Mouse (Mus musculus) ZHBTc4 (cell line): Measurements from ENCODE around the gene Faap20.
A peak's percentile ranks its signal among the peaks of the same experiment; 100 is the strongest.

Experiments used
- DNase-seq: peaks from one replicate; pipeline ENCODE4 v3.0.0-alpha.2; 2011; ENCODE audit warnings: low read depth, low spot score

Gene Faap20

GRCm38 (mm10) chr4:155249648-155250351 lies at the start of gene Faap20:
Faap20 (plus strand) TSS chr4:155249802.
- DNase-seq: peak; percentile 89

GRCm38 (mm10) chr4:155200861-155201390 lies 48.7 kb upstream of the Faap20 start:
- DNase-seq: no peak

GRCm38 (mm10) chr4:155201764-155202163 lies 47.8 kb upstream of the Faap20 start:
- DNase-seq: no peak

DNA sequence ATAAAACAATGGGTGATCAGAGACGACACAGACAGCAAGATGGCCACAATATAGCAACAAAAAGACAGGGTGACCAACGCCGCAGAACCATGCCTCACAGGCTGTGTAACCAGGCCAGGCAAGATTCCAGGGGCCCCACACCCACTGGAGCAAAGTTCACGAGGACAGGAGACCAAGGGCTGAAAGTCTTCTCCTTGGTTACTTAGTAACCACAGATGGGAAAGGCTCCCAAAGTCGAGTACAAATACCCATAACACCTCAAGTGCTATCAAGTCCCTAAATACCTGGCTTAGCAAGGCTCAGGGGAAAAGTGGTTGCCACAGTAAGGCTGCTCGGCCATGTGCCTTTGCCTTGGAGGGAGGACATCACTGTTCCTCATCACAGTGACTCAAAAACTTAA lies 43.7 kb upstream of the Faap20 start:
- no peak for DNase-seq

GRCm38 (mm10) chr4:155206498-155206897 lies 43.1 kb upstream of the Faap20 start:
- DNase-seq: no peak

- no peak for DNase-seq
Measured at GRCm38 (mm10) chr4:155207841-155208240, 41.8 kb upstream of the Faap20 start.

DNA sequence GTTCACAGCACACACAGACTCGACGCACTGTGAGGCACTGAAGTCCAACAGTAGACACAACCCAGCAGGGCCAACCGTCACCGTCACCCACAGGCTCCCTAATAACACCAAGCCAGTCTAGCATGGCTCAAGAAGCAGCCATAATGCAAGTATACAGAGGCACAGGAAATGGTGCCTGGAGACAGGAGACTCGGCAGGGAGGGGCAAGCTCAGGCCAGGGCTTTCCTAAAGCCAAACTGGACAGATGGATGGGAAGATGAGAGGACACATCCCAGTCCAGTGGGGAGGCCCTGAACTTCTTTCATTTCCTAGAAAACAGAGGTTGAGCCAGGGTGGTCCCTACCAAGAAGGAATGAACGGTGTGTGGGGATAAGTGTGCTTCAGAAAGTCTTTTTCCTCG lies 41.0 kb upstream of the Faap20 start:
- DNase-seq: no peak

- DNase-seq: no peak
Measured at GRCm38 (mm10) chr4:155209079-155209478, 40.5 kb upstream of the Faap20 start.

- DNase-seq: no peak
Measured at GRCm38 (mm10) chr4:155209494-155209893, 40.1 kb upstream of the Faap20 start.

DNA sequence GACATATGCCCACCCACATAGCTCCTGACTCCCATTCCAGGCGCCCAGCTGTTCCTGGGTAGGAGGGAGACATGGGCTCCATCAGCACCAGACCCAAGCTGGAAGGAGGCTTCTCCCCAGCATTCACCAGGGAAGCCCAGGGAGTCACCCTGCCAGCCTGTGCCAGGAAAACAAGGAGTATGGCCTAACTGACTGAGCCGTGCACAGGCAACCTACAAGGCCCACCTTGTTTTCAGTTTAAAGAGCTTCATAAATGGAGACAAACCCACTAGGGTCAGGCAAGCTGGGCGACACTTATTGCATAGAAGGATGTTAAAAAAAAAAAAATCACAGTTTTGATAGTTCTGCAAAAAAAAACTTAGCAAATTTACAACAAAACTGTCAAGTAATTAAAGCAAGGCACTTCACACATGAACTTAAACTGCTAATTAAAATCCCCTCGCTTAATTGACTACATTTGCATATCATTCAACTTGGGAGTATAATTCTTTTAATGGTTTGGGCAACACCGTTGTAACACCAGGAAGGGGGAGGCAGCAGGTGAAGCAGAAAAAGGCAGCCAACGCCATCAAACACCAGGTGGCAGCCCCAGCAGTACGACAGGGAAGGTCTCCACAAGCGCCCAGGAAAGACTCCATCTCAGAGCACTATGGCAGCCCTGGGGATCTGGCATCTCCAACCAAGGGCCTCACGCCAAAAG lies 36.4 kb upstream of the Faap20 start:
- no peak for DNase-seq

GRCm38 (mm10) chr4:155213752-155214054 lies 35.9 kb upstream of the Faap20 start:
- DNase-seq: no peak

DNA sequence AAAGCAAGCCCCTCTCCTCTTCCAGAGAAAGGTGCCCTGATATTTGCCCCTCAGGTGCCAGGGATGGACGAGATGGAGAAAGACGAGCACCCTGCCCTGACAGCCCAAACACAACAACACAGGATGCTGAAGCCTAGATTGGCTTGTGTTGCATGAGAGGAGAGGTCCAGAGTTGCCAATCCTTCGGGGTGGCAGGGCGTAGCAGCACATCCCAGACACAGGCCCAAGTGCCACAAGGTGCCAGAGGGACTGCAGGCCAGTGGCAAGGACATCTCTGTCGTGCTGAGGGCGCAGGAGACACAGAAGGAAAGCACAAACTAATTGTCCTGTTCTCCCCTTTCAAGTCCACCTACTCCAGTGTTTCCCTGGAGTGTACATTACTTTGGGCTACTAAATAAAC lies 35.4 kb upstream of the Faap20 start:
- no peak for DNase-seq

DNA sequence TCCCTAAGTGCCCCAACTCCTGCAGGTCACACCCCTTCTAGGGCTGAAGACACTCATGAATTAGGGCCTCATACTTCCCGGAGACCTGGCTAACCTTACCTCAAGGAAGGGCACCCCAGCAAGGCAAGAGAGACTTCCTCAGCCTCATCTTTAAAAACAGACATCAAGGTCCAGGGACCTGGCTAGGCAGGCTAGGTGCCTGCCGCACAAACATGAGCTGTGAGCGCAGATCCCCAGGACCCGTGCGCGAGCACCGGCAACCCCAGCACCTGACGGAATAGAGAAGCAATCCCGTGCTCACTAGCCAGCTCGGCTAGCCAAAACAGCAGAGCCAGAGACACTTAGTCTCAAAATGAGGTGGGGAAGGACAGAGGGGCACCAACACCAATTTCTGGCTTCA lies 34.8 kb upstream of the Faap20 start:
- DNase-seq: no peak

GRCm38 (mm10) chr4:155215203-155215602 lies 34.4 kb upstream of the Faap20 start:
- DNase-seq: no peak

GRCm38 (mm10) chr4:155215773-155216630 lies 33.6 kb upstream of the Faap20 start:
- no peak for DNase-seq

DNA sequence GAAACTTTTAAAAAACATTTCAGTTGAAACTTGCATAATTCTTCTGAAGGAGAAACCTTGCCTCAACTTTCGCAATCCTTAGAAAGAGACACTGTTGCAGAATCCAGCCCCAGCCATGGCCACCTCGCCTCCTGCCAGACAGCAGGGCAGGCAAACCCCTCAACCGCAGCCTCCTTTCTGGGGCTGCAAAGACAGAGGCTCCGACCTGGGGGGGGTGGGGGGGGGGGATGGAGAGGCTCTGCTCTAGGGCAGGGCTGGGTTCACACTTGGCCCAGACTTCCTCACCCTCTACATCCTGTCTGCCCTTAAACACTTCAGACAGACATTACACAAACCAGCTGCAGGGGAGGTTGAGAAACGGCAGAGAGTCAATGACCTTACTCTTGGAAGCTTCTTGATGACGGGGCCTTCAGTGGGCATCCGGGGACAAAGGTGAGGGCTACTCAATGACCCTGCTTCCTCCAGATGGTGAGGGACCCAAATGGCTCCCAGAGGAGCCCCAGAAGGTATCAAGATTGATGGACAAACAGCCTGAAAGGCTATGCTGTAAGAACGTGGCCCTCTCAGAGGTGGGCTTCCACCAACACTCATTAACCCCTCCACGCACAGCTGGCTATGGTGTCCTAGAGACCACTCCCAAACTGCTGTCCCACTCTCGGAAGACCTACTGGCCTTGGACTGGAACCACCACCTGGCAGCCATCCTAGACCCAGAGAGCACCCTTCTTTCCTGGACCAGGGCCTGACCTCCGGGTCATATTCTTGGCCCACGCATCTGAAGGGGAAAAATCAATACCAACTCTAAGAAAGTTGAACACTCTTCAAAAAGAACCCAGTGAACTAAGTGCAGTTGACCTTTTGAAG lies 32.1 kb upstream of the Faap20 start:
- DNase-seq: no peak

DNA sequence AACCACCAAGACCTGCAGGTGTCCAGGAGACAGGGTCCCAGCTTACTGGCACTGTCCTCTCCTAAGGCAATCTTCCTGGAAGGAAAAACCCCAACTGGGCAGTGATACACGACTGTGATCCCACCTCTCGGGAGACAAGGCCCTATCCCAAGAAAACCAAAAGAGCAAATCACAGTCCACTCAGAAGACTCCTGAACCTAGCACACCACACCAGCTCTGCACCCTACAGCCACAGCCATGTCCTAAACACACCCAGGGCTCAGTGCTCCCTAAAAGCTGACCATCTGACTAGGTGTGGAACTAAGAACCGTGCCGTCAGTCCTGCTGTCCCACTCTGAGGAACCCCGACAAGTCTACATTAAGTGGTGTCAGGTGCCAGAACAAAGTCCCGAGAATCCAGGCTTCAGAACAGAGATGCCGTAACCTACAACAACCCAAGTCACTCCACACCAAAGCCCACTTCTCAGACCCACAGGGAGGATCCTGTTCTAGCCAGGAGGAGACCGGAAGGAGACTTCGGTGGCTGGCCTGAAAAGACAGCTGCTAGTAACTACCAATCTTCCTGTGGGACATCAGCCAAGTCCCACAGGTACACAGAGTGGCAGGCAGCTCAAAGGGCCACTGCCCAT lies 31.4 kb upstream of the Faap20 start:
- DNase-seq: peak; percentile 35

DNA sequence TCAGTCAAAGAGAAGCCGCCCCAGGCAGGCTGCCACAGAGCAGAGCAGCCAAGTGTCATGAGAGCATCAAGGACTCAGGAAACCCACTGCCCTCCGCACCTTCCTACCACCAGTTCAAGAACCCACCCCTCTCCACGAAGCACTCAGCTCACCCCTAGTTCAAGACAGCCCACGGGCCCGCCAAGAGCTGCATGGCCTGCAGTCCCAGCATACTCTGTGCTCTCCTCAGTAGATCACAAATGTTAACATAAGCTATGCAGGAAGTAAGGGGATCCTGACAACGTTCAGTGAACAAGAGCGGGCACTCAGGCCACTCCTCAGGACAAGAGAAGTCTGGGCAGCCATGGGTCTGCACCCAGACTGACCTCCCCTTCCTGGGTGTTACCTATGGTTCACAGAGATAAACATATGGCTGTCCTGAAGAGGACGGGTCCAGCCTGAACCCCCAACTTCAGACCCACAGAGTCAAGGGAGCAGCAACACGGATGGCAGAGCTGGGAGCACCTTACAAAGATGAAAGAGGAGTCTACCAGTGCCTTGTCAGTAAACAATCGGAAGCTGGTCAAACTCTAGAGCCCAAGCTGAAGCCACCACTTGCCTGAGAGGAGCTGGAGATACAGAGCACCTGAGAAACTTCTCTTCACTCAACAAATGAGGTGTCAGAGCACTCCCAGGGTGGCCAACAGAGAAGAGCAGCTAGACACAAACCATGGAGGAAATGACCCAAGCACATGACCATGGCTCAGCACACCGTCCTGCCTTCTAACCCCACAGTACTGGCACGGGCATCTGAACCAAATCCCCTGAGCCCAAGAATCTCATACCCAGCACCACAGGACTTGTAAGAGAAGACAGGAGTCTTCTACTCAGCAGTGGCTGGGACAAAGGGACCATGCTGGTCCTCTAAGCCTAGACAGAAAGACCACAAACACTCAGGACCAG lies 30.1 kb upstream of the Faap20 start:
- DNase-seq: no peak

DNA sequence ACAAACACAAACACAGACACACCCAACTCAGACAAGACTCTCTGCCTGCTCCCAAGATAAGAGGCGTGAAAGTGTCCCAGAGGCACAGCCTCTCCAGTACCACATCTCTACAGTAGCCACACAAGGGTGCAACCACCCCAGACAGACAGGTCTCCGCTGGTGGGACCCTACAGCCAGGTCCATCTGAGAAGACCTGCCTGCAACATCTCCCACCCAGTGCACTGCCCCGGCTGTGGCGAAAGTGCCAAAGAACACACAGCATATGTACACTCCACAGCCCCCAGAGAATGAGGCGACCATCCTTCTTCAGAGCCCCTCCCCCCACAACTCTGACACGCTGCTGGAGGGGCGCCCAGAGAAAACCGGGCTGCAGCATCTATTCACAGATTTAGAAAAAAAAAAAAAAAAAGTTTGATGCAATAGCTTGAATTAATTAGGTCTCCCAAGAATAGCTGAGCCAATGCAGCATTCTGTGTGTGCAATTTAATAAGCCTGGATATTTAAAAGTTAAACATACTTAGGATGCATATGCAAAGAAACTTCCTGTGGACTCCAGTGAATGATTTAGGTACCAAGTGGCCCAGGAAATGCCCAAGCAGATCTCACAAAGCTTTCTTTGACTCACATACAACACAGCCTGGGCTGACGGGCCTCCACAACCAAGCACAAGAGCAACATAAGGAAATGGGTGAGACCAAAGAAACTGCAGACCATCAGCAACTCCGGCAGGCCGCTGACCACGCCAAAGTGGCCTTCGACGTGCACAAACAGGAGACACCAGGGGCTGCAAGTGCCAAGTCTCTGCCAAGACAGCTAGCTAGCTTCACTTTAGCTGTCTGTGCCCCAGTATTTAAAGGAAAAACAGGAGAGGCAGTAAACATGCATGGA lies 29.1 kb upstream of the Faap20 start:
- no peak for DNase-seq
